Comparison of ENCODE assay signal across 8 mouse cellular contexts in genomic region chr5:76588551-76589283, GRCm38 (mm10). TPM values are rescaled to one million over a fixed set of nuclear protein-coding genes. Genes with fewer than 3 reads are reported as not detected.
DNase-seq lines count a peak whose midpoint lies in the region; ATAC-seq and TF ChIP-seq lines count a peak whose summit lies in the region.

Gene Cep135, plus strand, starts transcription at chr5:76588698.

- peak within 1 kb of the TSS; percentile 95 for H3K9ac ChIP-seq in forebrain, embryonic 11.5 days (ENCODE audit: low read length)
- peak within 1 kb of the TSS; percentile 94 for H3K9ac ChIP-seq in heart, embryonic 16.5 days (ENCODE audit: low read length)
- H3K9ac ChIP-seq in liver, embryonic 16.5 days (ENCODE audit: low read depth, low read length) = peak within 1 kb of the TSS; percentile 94
- peak within 1 kb of the TSS; percentile 81 for H3K9ac ChIP-seq in neural tube, embryonic 12.5 days
- H3K9ac ChIP-seq in stomach, postnatal 0 days (ENCODE audit: low read length) = peak within 1 kb of the TSS; percentile 83

- H3K4me2 ChIP-seq in forebrain, embryonic 11.5 days (ENCODE audit: low read depth, low read length, severe bottlenecking) = peak within 1 kb of the TSS; percentile 60
- H3K4me2 ChIP-seq in heart, embryonic 16.5 days (ENCODE audit: low read depth, low read length) = peak within 1 kb of the TSS; percentile 80
- peak within 1 kb of the TSS; percentile 85 for H3K4me2 ChIP-seq in liver, embryonic 16.5 days (ENCODE audit: low read depth, low read length)
- H3K4me2 ChIP-seq in neural tube, embryonic 12.5 days (replicated peaks) = peak within 1 kb of the TSS; percentile 82
- H3K4me2 ChIP-seq in stomach, postnatal 0 days (replicated peaks; ENCODE audit: low read depth) = peak within 1 kb of the TSS; percentile 71

- H3K9me3 ChIP-seq in E14TG2a.4 (ENCODE audit: low read length) = no peaks in the 10 kb centered on the region
- H3K9me3 ChIP-seq in forebrain, embryonic 11.5 days (ENCODE audit: control insufficient read depth, low read length) = no peaks in the 10 kb centered on the region
- H3K9me3 ChIP-seq in heart, embryonic 16.5 days (replicated peaks; ENCODE audit: control insufficient read depth, low read length) = no peaks in the 10 kb centered on the region
- no peaks in the 10 kb centered on the region for H3K9me3 ChIP-seq in liver, embryonic 16.5 days (replicated peaks; ENCODE audit: control insufficient read depth, low read length)
- no peaks in the 10 kb centered on the region for H3K9me3 ChIP-seq in neural tube, embryonic 12.5 days
- no peaks in the 10 kb centered on the region for H3K9me3 ChIP-seq in stomach, postnatal 0 days (ENCODE audit: control insufficient read depth, low read length)

- peaks cover 14% of the 10 kb centered on the region for H3K4me1 ChIP-seq in E14TG2a.4 (replicated peaks; ENCODE audit: low read depth, low read length)
- H3K4me1 ChIP-seq in forebrain, embryonic 11.5 days (replicated peaks; ENCODE audit: control insufficient read depth, insufficient read depth, low read length) = peaks cover 3% of the 10 kb centered on the region; the same call in 1 of the 2 replicates
- peaks cover 5% of the 10 kb centered on the region for H3K4me1 ChIP-seq in heart, embryonic 16.5 days (ENCODE audit: control insufficient read depth, insufficient read depth, low read length)
- peaks cover 12% of the 10 kb centered on the region for H3K4me1 ChIP-seq in liver, embryonic 16.5 days (ENCODE audit: control insufficient read depth, low read depth, low read length)
- H3K4me1 ChIP-seq in neural tube, embryonic 12.5 days = peaks cover 3% of the 10 kb centered on the region; the same call in 1 of the 2 replicates
- no peaks in the 10 kb centered on the region for H3K4me1 ChIP-seq in stomach, postnatal 0 days (replicated peaks; ENCODE audit: control insufficient read depth, insufficient read depth)

- no peak for TF ChIP-seq EP300 in stomach, postnatal 0 days (optimal IDR thresholded peaks at IDR 0.05)

- under 1% methylated on average over 64 of the region's 92 CpGs for WGBS in forebrain, embryonic 11.5 days
- under 1% methylated on average over 91 of the region's 92 CpGs for WGBS in heart, embryonic 16.5 days
- under 1% methylated on average over 87 of the region's 92 CpGs for WGBS in liver, embryonic 16.5 days (ENCODE audit: insufficient replicate concordance)
- WGBS in neural tube, embryonic 12.5 days = under 1% methylated on average over 88 of the region's 92 CpGs
- under 1% methylated on average over 87 of the region's 92 CpGs for WGBS in stomach, postnatal 0 days

- H3K36me3 ChIP-seq in E14TG2a.4 (ENCODE audit: insufficient read depth, low read length) = peaks cover 17% of the 10 kb centered on the region
- peaks cover 3% of the 10 kb centered on the region; the same call in 1 of the 2 replicates for H3K36me3 ChIP-seq in forebrain, embryonic 11.5 days (ENCODE audit: control insufficient read depth, insufficient read depth, low read length)
- H3K36me3 ChIP-seq in heart, embryonic 16.5 days (ENCODE audit: control insufficient read depth, insufficient read depth) = peaks cover 8% of the 10 kb centered on the region
- H3K36me3 ChIP-seq in liver, embryonic 16.5 days (ENCODE audit: control insufficient read depth, insufficient read depth) = peaks cover 8% of the 10 kb centered on the region
- peaks cover 12% of the 10 kb centered on the region for H3K36me3 ChIP-seq in neural tube, embryonic 12.5 days
- no peaks in the 10 kb centered on the region for H3K36me3 ChIP-seq in stomach, postnatal 0 days (ENCODE audit: control insufficient read depth, insufficient read depth, low read length)

- no peaks in the 10 kb centered on the region for H3K27me3 ChIP-seq in E14TG2a.4 (ENCODE audit: insufficient read depth, low read length)
- no peaks in the 10 kb centered on the region for H3K27me3 ChIP-seq in forebrain, embryonic 11.5 days (ENCODE audit: control insufficient read depth, insufficient read depth, low read length)
- H3K27me3 ChIP-seq in heart, embryonic 16.5 days (ENCODE audit: control insufficient read depth, insufficient read depth, low read length) = no peaks in the 10 kb centered on the region
- no peaks in the 10 kb centered on the region for H3K27me3 ChIP-seq in liver, embryonic 16.5 days (ENCODE audit: control insufficient read depth, insufficient read depth, low read depth, low read length)
- no peaks in the 10 kb centered on the region for H3K27me3 ChIP-seq in neural tube, embryonic 12.5 days (replicated peaks)
- H3K27me3 ChIP-seq in stomach, postnatal 0 days (ENCODE audit: control insufficient read depth, insufficient read depth, low read length) = no peaks in the 10 kb centered on the region

- DNase-seq in c-Kit-positive CD71-positive TER-119-negative erythroid progenitor cells, embryonic 14.5 days (ENCODE audit: low read depth) = peak; percentile 72
- peak; percentile 96 for DNase-seq in forebrain, embryonic 11.5 days (ENCODE audit: low spot score)
- DNase-seq in kidney, postnatal 36 days = peak; percentile 92 to 96
- DNase-seq in stomach, postnatal 0 days (ENCODE audit: low spot score) = peak; percentile 93

- peak; percentile 19; the same call in 1 of the 2 replicates for TF ChIP-seq CTCF in E14TG2a.4 (conservative IDR thresholded peaks at IDR 0.05; ENCODE audit: low read length)
- TF ChIP-seq CTCF in stomach, postnatal 0 days (IDR thresholded peaks at IDR 0.05; ENCODE audit: low read depth) = peak; percentile 83

- H3K4me3 ChIP-seq in E14TG2a.4 (replicated peaks; ENCODE audit: low read length) = peak within 1 kb of the TSS; percentile 92
- H3K4me3 ChIP-seq in forebrain, embryonic 11.5 days (ENCODE audit: low read depth, low read length) = peak within 1 kb of the TSS; percentile 91
- H3K4me3 ChIP-seq in heart, embryonic 16.5 days (ENCODE audit: low read length) = peak within 1 kb of the TSS; percentile 96
- peak within 1 kb of the TSS; percentile 97 for H3K4me3 ChIP-seq in liver, embryonic 16.5 days (ENCODE audit: low read depth, low read length)
- H3K4me3 ChIP-seq in neural tube, embryonic 12.5 days = peak within 1 kb of the TSS; percentile 85
- H3K4me3 ChIP-seq in stomach, postnatal 0 days (ENCODE audit: low read depth, low read length) = peak within 1 kb of the TSS; percentile 89

- ATAC-seq in forebrain, embryonic 11.5 days (replicated peaks; ENCODE audit: low FRiP score) = peak; percentile 98
- ATAC-seq in heart, embryonic 16.5 days (replicated peaks; ENCODE audit: extremely low read depth, insufficient read depth, low FRiP score) = peak; percentile 97
- ATAC-seq in liver, embryonic 16.5 days (ENCODE audit: low read depth) = peak; percentile 98
- ATAC-seq in neural tube, embryonic 12.5 days (ENCODE audit: low FRiP score, low read depth) = peak; percentile 95
- peak; percentile 99 for ATAC-seq in stomach, postnatal 0 days (ENCODE audit: low FRiP score, low TSS enrichment)

- H3K27ac ChIP-seq in forebrain, embryonic 11.5 days (ENCODE audit: low read depth, low read length) = peak within 1 kb of the TSS; percentile 77
- peak within 1 kb of the TSS; percentile 93 for H3K27ac ChIP-seq in heart, embryonic 16.5 days (ENCODE audit: low read length)
- peak within 1 kb of the TSS; percentile 91 for H3K27ac ChIP-seq in liver, embryonic 16.5 days (ENCODE audit: low read length)
- H3K27ac ChIP-seq in neural tube, embryonic 12.5 days = 0 out of 2 replicates have a peak within 1 kb of the TSS, but pooled peaks have one; percentile 10
- H3K27ac ChIP-seq in stomach, postnatal 0 days (replicated peaks) = peak within 1 kb of the TSS; percentile 88

RNA-seq across cellular contexts. Expression of gene Cep135, which starts in this region (rescaled TPM):
- 12.2 and 15.5 TPM in 2 replicates for polyA plus RNA-seq in forebrain, embryonic 11.5 days (2014; fragmentation: Nextera tagmentation; extraction: Ambion mirVana)
- polyA plus RNA-seq in heart, embryonic 16.5 days (2015; fragmentation: Nextera tagmentation; extraction: Ambion mirVana) = 4.7 and 4.9 TPM in 2 replicates
- 3.9 and 4.1 TPM in 2 replicates for polyA plus RNA-seq in liver, embryonic 16.5 days (2015; fragmentation: Nextera tagmentation; extraction: Ambion mirVana)
- 6.7 and 7.0 TPM in 2 replicates for polyA plus RNA-seq in neural tube, embryonic 12.5 days (2016; fragmentation: Nextera tagmentation; extraction: Ambion mirVana)
- polyA plus RNA-seq in stomach, postnatal 0 days (2015; fragmentation: Nextera tagmentation; extraction: Ambion mirVana) = 1.7 and 1.9 TPM in 2 replicates

Comparison
In these comparisons a context has a peak if more than half of its experiments do, and no peak if none do; other contexts are left out.
1. Peak in every context shown above with its lines: DNase-seq, ATAC-seq, H3K4me3 ChIP-seq and H3K27ac ChIP-seq.
2. H3K27ac ChIP-seq: peak in every context shown above with its lines; median percentile 93 in heart, embryonic 16.5 days; 91 in liver, embryonic 16.5 days; 88 in stomach, postnatal 0 days; 77 in forebrain, embryonic 11.5 days; 10 in neural tube, embryonic 12.5 days.